Comparison of ENCODE assay signal across 17 mouse cellular contexts in the genomic region with DNA sequence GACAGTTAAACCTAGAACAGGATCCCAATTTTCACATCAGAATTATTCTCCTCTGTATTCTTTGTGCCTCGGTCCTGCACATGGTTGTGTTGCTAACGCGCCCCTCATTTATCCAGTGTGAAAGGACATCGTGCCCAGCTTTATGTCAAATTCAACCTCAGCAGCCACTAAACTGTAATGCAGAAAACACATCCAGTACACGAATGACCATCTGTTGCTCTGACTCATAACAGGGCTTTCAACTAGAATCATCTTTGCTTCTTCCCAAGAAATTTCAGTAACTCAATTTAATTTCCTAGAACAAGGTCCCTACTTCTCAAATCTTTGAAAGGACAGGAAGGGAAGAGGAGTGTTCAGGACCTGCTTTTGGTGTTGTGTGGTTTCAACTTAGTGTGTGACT.
DNase-seq lines count a peak whose midpoint lies in the region; ATAC-seq and TF ChIP-seq lines count a peak whose summit lies in the region.
"Had no signal": no experiment of that assay in that cellular context is flagged by ENCODE, and none has a peak within 500 bp of the region (broad histone marks: within the 10 kb centered on the region; RNA-seq: fewer than 3 reads in every experiment).

No protein-coding gene starts in this region.

- H3K27ac ChIP-seq in intestine, postnatal 0 days (ENCODE audit: low read depth, low read length) = no peak overlapping the region
- no peak overlapping the region for H3K27ac ChIP-seq in intestine, embryonic 16.5 days (ENCODE audit: low read length)
- peak overlapping the region; percentile 39; the same call in 1 of the 2 replicates for H3K27ac ChIP-seq in layer of hippocampus, adult 2 months

- H3K9ac ChIP-seq in intestine, postnatal 0 days (ENCODE audit: low read depth, low read length) = no peak overlapping the region
- no peak overlapping the region for H3K9ac ChIP-seq in intestine, embryonic 16.5 days (ENCODE audit: low read depth, low read length)

- 87% methylated on average over 5 of the region's 5 CpGs for WGBS in intestine, postnatal 0 days
- 87% methylated on average over 5 of the region's 5 CpGs for WGBS in intestine, embryonic 16.5 days

- no peaks in the 10 kb centered on the region for H3K9me3 ChIP-seq in intestine, postnatal 0 days (ENCODE audit: control insufficient read depth)
- H3K9me3 ChIP-seq in intestine, embryonic 16.5 days (ENCODE audit: control insufficient read depth, low read length) = no peaks in the 10 kb centered on the region

- H3K36me3 ChIP-seq in intestine, postnatal 0 days (ENCODE audit: control insufficient read depth, insufficient read depth) = no peaks in the 10 kb centered on the region
- H3K36me3 ChIP-seq in intestine, embryonic 16.5 days (ENCODE audit: control insufficient read depth, insufficient read depth, low read length) = no peaks in the 10 kb centered on the region
- H3K36me3 ChIP-seq: G1E had no signal

- no peak overlapping the region for H3K4me3 ChIP-seq in intestine, postnatal 0 days (ENCODE audit: low read depth, low read length)
- no peak overlapping the region for H3K4me3 ChIP-seq in intestine, embryonic 16.5 days (ENCODE audit: low read length)
- no peak overlapping the region for H3K4me3 ChIP-seq in layer of hippocampus, adult 2 months

- no peaks in the 10 kb centered on the region for H3K27me3 ChIP-seq in intestine, postnatal 0 days (replicated peaks; ENCODE audit: control insufficient read depth, insufficient read depth, low read length)
- no peaks in the 10 kb centered on the region for H3K27me3 ChIP-seq in intestine, embryonic 16.5 days (replicated peaks; ENCODE audit: control insufficient read depth, insufficient read depth, low read length)
- H3K27me3 ChIP-seq: CH12.LX had no signal

- no peak for DNase-seq in layer of hippocampus, adult 2 months (ENCODE audit: low spot score in 2 of 2)
- no peak for DNase-seq in layer of hippocampus, adult 9-10 months (ENCODE audit: low spot score)
- DNase-seq in brain, adult 2 months (ENCODE audit: low read depth, low spot score) = peak; percentile 66
- DNase-seq in gastrocnemius, postnatal 25 days = no peak
- DNase-seq: adrenal gland, postnatal 25 days; B cell, adult 2 months; cerebellum, adult 11 months; cerebellum, adult 11-12 months; cerebellum, adult 18-20 months; cerebellum, adult 2 months had no signal

- TF ChIP-seq CTCF in intestine, postnatal 0 days (IDR thresholded peaks at IDR 0.05; ENCODE audit: low read depth) = 0 out of 2 replicates have a peak, but pooled peaks have one; percentile 0
- TF ChIP-seq CTCF in layer of hippocampus, adult 2 months (conservative IDR thresholded peaks at IDR 0.05) = no peak

- no peak overlapping the region for H3K4me2 ChIP-seq in intestine, postnatal 0 days (replicated peaks; ENCODE audit: low read depth)
- H3K4me2 ChIP-seq in intestine, embryonic 16.5 days (ENCODE audit: low read depth, low read length) = no peak overlapping the region

- no peaks in the 10 kb centered on the region for H3K4me1 ChIP-seq in intestine, postnatal 0 days (replicated peaks; ENCODE audit: control insufficient read depth, insufficient read depth, low read length)
- no peaks in the 10 kb centered on the region for H3K4me1 ChIP-seq in intestine, embryonic 16.5 days (ENCODE audit: control insufficient read depth, insufficient read depth, low read length)

- ATAC-seq in intestine, postnatal 0 days = no peak
- no peak for ATAC-seq in intestine, embryonic 16.5 days
- ATAC-seq: activated CD4-positive, CD25-positive, alpha-beta regulatory T cell, adult 4 months; CD4-positive, CD25-positive, alpha-beta regulatory T cell, adult 4 months; Patski had no signal
